ENCODE assay signal across 8 mouse cellular contexts in the genomic region with DNA sequence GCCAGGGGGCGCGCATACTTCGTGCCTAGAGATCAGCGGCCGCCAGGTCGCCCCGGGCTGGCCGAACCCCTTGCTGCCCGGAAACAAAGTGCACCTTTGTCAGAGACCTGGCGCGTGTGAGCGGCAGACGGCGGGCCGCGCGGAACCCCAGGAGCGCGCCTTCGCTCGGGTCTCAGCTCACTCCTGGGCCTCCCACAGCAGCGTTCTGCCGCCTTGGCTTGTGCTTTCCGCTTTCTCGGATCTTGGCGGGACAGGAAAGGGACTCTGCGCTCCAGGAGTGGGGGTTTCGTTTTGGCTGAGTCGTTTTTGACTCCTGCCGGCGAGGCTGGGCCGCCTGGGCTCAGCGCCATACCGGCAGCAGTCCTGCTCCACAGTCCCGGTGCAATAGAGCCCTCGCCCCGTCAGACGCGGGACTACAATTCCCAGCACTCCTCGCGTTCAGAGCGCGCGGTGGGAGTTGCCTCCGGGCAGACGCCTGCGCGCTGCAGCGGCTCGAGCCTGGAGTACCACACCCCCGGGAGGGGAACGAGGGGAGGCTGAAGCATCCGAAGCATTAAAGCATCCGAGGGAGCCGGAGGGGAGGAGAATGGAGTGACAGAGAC. TPM values are rescaled to one million over a fixed set of nuclear protein-coding genes. Genes with fewer than 3 reads are reported as not detected.
DNase-seq lines count a peak whose midpoint lies in the region; ATAC-seq and TF ChIP-seq lines count a peak whose summit lies in the region.

A gene (plus strand): TSS at position 36 of the 602 bp plus-strand sequence.

- 0 out of 2 replicates have a peak, but pooled peaks have one; percentile 21 for TF ChIP-seq EP300 in heart, adult 2 months (IDR thresholded peaks at IDR 0.05; ENCODE audit: insufficient read depth, low read depth, low read length)

- H3K79me2 ChIP-seq in heart, adult 2 months (replicated peaks; ENCODE audit: control insufficient read depth, insufficient read depth, low read length): peaks cover 1% of the 10 kb centered on the region; the same call in 1 of the 2 replicates

- peak; percentile 92 for TF ChIP-seq CTCF in heart, adult 2 months (IDR thresholded peaks at IDR 0.05)

- intact Hi-C loops in heart, adult 2 months (cut with DNase I): loop anchor here (1.0 to 5.0 kb wide), 4 partner anchors 59 to 252 kb away; a partner anchor contains a TSS

- H3K27me3 ChIP-seq in embryonic facial prominence, embryonic 13.5 days: no peaks in the 10 kb centered on the region
- H3K27me3 ChIP-seq in heart, adult 2 months (ENCODE audit: control insufficient read depth, insufficient read depth, low read length): no peaks in the 10 kb centered on the region
- H3K27me3 ChIP-seq in limb, embryonic 13.5 days: no peaks in the 10 kb centered on the region
- no peaks in the 10 kb centered on the region for H3K27me3 ChIP-seq in midbrain, embryonic 16.5 days (ENCODE audit: control insufficient read depth, insufficient read depth, low read depth, low read length)

- H3K9me3 ChIP-seq in embryonic facial prominence, embryonic 13.5 days: no peaks in the 10 kb centered on the region
- H3K9me3 ChIP-seq in limb, embryonic 13.5 days: no peaks in the 10 kb centered on the region
- H3K9me3 ChIP-seq in midbrain, embryonic 16.5 days (replicated peaks; ENCODE audit: control insufficient read depth, low read length, poor library complexity, severe bottlenecking): no peaks in the 10 kb centered on the region

- no peaks in the 10 kb centered on the region for H3K36me3 ChIP-seq in embryonic facial prominence, embryonic 13.5 days
- peaks cover 21% of the 10 kb centered on the region for H3K36me3 ChIP-seq in heart, adult 2 months (ENCODE audit: control insufficient read depth, insufficient read depth, low read length)
- H3K36me3 ChIP-seq in limb, embryonic 13.5 days: no peaks in the 10 kb centered on the region
- no peaks in the 10 kb centered on the region for H3K36me3 ChIP-seq in midbrain, embryonic 16.5 days (ENCODE audit: control insufficient read depth, insufficient read depth, low read length)

- H3K9ac ChIP-seq in embryonic facial prominence, embryonic 13.5 days: peak within 1 kb of the TSS; percentile 84
- peak within 1 kb of the TSS; percentile 96 for H3K9ac ChIP-seq in heart, adult 2 months (ENCODE audit: low read depth, low read length)
- H3K9ac ChIP-seq in limb, embryonic 13.5 days: peak within 1 kb of the TSS; percentile 80
- H3K9ac ChIP-seq in midbrain, embryonic 16.5 days (ENCODE audit: low read depth, low read length): peak within 1 kb of the TSS; percentile 79

- TF ChIP-seq POLR2A in heart, adult 2 months (IDR thresholded peaks at IDR 0.05; ENCODE audit: insufficient read depth, low read depth, low read length): peak; percentile 40

- H3K4me1 ChIP-seq in embryonic facial prominence, embryonic 13.5 days: peaks cover 20% of the 10 kb centered on the region
- peaks cover 3% of the 10 kb centered on the region for H3K4me1 ChIP-seq in heart, adult 2 months (ENCODE audit: control insufficient read depth, insufficient read depth, low read length)
- peaks cover 17% of the 10 kb centered on the region for H3K4me1 ChIP-seq in limb, embryonic 13.5 days
- H3K4me1 ChIP-seq in midbrain, embryonic 16.5 days (ENCODE audit: control insufficient read depth, insufficient read depth, low read length): peaks cover 20% of the 10 kb centered on the region

- DNase-seq in 3134 (ENCODE audit: extremely low read depth, insufficient read length, low spot score): peak; percentile 96
- peak; percentile 96 to 98 for DNase-seq in adrenal gland, postnatal 36 days
- DNase-seq in heart, adult 2 months: peak; percentile 96 to 97
- DNase-seq in kidney, adult 8-10 months: peak; percentile 93 to 96
- peak; percentile 94 to 97 for DNase-seq in spleen, postnatal 10 days (ENCODE audit: low spot score in 2 of 2)

- H3K27ac ChIP-seq in embryonic facial prominence, embryonic 13.5 days: peak within 1 kb of the TSS; percentile 96
- peak within 1 kb of the TSS; percentile 93 for H3K27ac ChIP-seq in heart, adult 2 months
- H3K27ac ChIP-seq in limb, embryonic 13.5 days: peak within 1 kb of the TSS; percentile 96
- peak within 1 kb of the TSS; percentile 93 for H3K27ac ChIP-seq in midbrain, embryonic 16.5 days (ENCODE audit: low read length)

- H3K4me3 ChIP-seq in embryonic facial prominence, embryonic 13.5 days: peak within 1 kb of the TSS; percentile 73
- H3K4me3 ChIP-seq in heart, adult 2 months: peak within 1 kb of the TSS; percentile 99
- H3K4me3 ChIP-seq in limb, embryonic 13.5 days: peak within 1 kb of the TSS; percentile 73
- H3K4me3 ChIP-seq in midbrain, embryonic 16.5 days (ENCODE audit: low read depth, low read length): peak within 1 kb of the TSS; percentile 82

- WGBS in embryonic facial prominence, embryonic 13.5 days: under 1% methylated on average over 53 of the region's 55 CpGs
- WGBS in heart, adult 2 months: under 1% methylated on average over 55 of the region's 55 CpGs
- whole genome bisulfite sequencing in limb, embryonic 13.5 days: 0% methylated on average over 55 of the region's 55 CpGs
- under 1% methylated on average over 55 of the region's 55 CpGs for WGBS in midbrain, embryonic 16.5 days

- peak within 1 kb of the TSS; percentile 70 for H3K4me2 ChIP-seq in embryonic facial prominence, embryonic 13.5 days
- peak within 1 kb of the TSS; percentile 73 for H3K4me2 ChIP-seq in limb, embryonic 13.5 days (replicated peaks)
- peak within 1 kb of the TSS; percentile 72 for H3K4me2 ChIP-seq in midbrain, embryonic 16.5 days (ENCODE audit: low read length)

- ATAC-seq in embryonic facial prominence, embryonic 13.5 days (ENCODE audit: insufficient number of reproducible peaks, insufficient read depth, low FRiP score, low TSS enrichment, low read depth): peak; percentile 97
- peak; percentile 99 for ATAC-seq in limb, embryonic 13.5 days (ENCODE audit: low FRiP score, low read depth)
- peak; percentile 99 for ATAC-seq in midbrain, embryonic 16.5 days

RNA-seq across cellular contexts. Expression of the gene that starts here (rescaled TPM):
- total RNA-seq in adrenal gland, postnatal 36 days (2021): 10 to 100 TPM; 18.8 to 39.9 TPM
- 2.9 and 3.6 TPM in 2 replicates for polyA plus RNA-seq in embryonic facial prominence, embryonic 13.5 days (2015; fragmentation: Nextera tagmentation; extraction: Ambion mirVana)
- 10 to 100 TPM; 25.1 to 32.4 TPM for total RNA-seq in heart, adult 2 months (2021)
- 4.1 and 9.3 TPM in 2 replicates for polyA plus RNA-seq in heart, adult 2 months (2012; rRNA removed)
- 1.5 and 2.1 TPM in 2 replicates for polyA plus RNA-seq in limb, embryonic 13.5 days (2015; fragmentation: Nextera tagmentation; extraction: Ambion mirVana)
- polyA plus RNA-seq in midbrain, embryonic 16.5 days (2015; fragmentation: Nextera tagmentation; extraction: Ambion mirVana): 2.3 and 2.5 TPM in 2 replicates

Comparison
In these comparisons a context has a peak if more than half of its experiments do, and no peak if none do; other contexts are left out.
1. Peak in every context shown above with its lines: DNase-seq, ATAC-seq, H3K4me3 ChIP-seq and H3K27ac ChIP-seq.